Mouse (Mus musculus): ENCODE results near the gene Ntsr2.

The Ntsr2 gene

DNA sequence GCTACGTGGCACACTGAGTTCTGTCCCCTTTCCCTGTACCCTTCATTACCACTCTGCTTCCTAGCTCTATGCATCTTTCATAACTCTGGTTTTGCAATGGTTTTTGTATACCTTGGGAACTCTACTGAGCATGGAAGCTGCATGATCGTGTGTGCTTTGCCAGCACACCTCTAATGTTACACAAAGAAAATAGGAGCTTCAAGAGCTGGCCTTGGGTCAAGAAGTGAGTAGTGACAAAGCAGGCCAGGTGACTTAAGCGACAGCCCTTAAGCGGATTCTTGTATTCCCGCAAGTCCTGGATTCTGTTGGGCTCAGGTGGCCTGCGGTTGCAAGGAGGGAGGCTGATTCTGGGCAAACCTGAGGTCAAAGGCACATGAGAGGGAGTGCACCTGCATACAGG, 4.9 kb upstream of the Ntsr2 start:
- 90% methylated on average over 6 of the region's 6 CpGs for WGBS

GRCm38 (mm10) chr12:16649819-16650218, 3.4 kb upstream of the Ntsr2 start:
- WGBS, result 84% methylated on average over 6 of the region's 6 CpGs

DNA sequence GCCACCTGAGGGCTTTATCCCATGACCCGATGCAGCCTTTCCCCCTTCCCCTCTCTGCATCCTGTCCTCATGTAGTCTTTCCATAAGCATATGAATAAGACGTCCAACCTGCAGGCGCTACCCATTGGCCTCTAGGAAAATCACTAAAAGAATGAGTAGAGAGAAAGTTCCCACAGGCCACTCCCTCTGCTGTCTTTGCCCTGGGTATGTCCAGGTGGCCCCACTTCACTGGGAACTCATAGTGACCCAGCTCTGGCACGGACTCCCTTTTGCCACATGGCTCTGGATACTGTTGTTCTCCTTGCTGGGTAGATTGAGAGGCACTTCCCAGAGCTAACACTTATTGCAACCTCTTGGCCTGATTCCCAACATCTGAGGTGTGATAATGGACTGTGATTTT, 2.4 kb downstream of the Ntsr2 start:
- 82% methylated on average over 4 of the region's 4 CpGs for WGBS

- 47% methylated on average over 5 of the region's 5 CpGs for WGBS
Observed at GRCm38 (mm10) chr12:16656906-16657875, 4.0 kb downstream of the Ntsr2 start.

DNA sequence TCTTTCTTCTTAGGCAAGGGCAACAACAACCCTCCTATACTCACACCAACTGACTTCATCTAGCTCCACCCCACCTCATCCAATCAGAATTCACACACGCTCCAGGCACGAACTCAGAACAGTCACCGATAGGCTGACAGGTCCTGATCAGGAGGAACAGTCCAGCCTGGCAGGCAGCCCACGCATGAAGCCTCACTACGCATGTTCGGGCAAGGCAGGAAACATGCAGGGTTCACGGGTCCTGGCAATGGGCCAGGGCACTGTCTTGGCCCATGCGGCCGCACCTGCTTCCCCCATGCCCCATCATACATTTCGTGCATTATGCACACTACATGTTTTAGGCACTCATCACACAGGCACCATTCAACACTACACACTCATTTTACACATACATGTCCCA, 8.3 kb downstream of the Ntsr2 start:
- 81% methylated on average over 10 of the region's 10 CpGs for WGBS

DNA sequence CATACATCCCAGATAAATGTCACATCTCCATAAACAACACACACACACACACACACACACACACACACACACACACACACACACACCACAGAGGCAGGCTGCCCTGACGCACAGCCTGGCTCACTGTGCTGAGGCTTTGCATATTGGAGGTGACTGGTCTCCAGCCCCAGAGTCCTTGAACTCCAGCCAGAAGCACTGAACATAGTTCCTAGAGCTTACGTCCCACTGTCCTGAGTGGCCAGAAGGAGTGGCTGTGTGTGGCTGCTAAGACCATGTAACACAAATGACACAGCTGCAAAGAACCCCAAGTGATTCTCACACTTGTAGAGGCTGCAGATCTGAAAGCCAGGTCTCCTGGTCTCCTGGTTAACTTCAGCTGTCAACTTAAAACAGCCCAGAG, 8.8 kb downstream of the Ntsr2 start:
- 68% methylated on average over 2 of the region's 2 CpGs for WGBS

DNA sequence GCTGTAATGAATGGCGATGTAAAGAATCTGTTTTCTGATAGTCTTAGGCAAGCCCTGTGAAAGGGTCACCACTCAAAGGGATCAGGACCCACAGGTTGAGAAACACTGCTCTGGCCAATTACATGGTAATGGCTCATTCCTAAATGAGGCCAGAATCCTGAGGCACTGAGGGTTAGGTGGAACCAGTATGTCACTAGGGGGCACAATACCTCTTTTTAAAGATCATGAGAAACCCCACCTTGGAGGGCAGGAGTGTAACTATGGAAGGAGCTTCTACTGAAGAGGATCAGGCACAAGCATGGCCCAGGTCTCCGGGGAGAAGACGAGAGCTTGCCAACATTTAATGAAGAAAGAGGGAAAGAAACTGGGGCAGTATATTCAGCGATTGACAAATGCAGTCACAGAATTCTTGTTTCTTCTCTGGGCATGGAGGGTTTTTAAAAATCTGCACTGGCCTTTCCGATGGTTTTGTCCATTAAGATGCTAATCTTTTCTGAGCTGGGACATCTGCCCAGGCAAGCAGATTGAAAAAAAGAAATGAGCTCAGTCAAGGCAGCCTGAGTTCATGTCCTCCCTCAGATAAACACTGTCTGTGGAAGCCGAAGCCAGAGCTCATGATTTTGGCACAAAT, 9.9 kb downstream of the Ntsr2 start:
- WGBS, result 37% methylated on average over 6 of the region's 6 CpGs

- no CpG with 5 or more reads among the region's 2 CpGs for WGBS
Observed at GRCm38 (mm10) chr12:16665022-16665421, 11.8 kb downstream of the Ntsr2 start.

DNA sequence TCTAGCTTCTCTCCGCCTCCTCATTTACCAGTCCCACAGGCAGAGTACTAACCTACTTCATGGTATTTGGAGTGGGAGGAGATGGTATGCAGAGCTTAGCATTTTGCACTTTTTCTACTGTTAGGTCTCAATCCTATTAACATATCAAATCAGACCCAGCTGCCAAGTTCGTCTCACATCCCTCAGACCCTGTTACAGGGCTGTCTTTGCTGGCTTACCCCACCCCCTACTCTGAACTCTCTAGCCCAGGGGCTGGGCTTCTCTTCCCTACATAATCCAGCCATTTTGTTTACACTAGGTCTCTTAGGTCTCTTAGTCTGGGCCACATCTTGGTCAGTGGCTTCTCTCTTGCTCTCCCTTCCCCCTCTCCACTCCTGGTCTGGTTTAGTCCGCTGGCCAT, 16.0 kb downstream of the Ntsr2 start:
- 78% methylated on average over 3 of the region's 3 CpGs for WGBS

GRCm38 (mm10) chr12:16672246-16672645, 19.1 kb downstream of the Ntsr2 start:
- WGBS, result 93% methylated on average over 10 of the region's 10 CpGs

- 93% methylated on average over 9 of the region's 9 CpGs for WGBS
Observed at GRCm38 (mm10) chr12:16690631-16691030, 37.4 kb downstream of the Ntsr2 start.

DNA sequence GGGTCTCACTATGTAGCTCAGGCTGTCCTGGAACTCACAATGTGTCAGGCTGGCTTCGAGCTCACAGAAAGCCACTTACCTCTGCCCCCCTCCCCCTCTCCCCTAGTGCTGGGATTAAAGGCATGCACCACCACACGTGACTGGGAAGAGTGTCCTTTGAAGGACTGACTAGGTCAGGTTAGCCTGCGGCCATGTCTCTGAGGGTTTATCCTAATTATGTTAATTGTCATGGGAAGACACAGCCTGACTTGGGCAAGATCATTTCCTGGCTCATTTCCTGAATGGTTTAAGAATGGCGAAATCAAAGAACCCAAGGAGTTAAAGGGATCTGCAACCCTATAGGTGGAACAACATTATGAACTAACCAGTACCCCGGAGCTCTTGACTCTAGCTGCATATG, 41.6 kb downstream of the Ntsr2 start:
- WGBS, result 89% methylated on average over 5 of the region's 5 CpGs

- WGBS, result 98% methylated on average over 8 of the region's 8 CpGs
Observed at GRCm38 (mm10) chr12:16695252-16695651, 42.1 kb downstream of the Ntsr2 start.

DNA sequence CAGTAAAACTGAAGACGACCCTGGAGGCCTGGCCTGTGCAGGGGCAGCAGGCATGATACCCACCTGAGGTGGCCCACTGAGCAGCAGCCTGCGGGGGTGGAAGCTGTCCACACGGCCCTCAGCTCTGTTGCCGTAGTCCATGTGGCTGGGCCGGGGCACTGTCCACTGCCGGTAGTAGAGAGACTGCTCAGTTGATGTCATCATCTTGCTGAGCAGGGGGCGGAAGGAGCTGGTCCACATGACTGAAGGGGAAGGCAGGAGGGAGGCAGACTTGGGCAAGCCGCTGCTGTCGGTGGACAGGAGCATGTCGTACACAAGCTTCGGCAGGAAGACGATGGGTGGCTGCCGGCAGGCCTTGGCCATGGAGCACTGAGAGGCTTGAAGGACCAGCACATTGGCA, 43.0 kb downstream of the Ntsr2 start:
- 89% methylated on average over 13 of the region's 13 CpGs for WGBS

GRCm38 (mm10) chr12:16698691-16699090, 45.5 kb downstream of the Ntsr2 start:
- 94% methylated on average over 1 of the region's 1 CpGs for WGBS

Measured in cerebral cortex, adult 2 months (tissue).